Mouse (Mus musculus) kidney, postnatal 36 days (tissue): ENCODE measurements at regions not wholly inside any gene's neighbourhood (a gene's known extent, or its start where the extent isn't known, plus 50 kb on each side); places are given as distances from the start of the nearest gene placed in this dataset.

ENCODE experiments used
- DNase-seq, 2 experiments: peaks; one replicate each; pipeline ENCODE4 v3.0.0; 2021 to 2022; ENCODE audit warnings: mixed read lengths in 2 of 2

GRCm38 (mm10) chr1:135665484-135665883 is 54.4 kb upstream of the Csrp1 start:
- DNase-seq, result no peak

- no peak for DNase-seq
These were observed 51.5 kb upstream of the Csrp1 start for GRCm38 (mm10) chr1:135668331-135668730.

- DNase-seq, result no peak
These were observed 50.9 kb upstream of the Csrp1 start for GRCm38 (mm10) chr1:135668951-135669350.

- DNase-seq, result peak; percentile 83 to 85
These were observed 50.1 kb upstream of the Csrp1 start for GRCm38 (mm10) chr1:135669803-135670202.
